Mouse (Mus musculus): ENCODE results near the gene Metap2.

DNA sequence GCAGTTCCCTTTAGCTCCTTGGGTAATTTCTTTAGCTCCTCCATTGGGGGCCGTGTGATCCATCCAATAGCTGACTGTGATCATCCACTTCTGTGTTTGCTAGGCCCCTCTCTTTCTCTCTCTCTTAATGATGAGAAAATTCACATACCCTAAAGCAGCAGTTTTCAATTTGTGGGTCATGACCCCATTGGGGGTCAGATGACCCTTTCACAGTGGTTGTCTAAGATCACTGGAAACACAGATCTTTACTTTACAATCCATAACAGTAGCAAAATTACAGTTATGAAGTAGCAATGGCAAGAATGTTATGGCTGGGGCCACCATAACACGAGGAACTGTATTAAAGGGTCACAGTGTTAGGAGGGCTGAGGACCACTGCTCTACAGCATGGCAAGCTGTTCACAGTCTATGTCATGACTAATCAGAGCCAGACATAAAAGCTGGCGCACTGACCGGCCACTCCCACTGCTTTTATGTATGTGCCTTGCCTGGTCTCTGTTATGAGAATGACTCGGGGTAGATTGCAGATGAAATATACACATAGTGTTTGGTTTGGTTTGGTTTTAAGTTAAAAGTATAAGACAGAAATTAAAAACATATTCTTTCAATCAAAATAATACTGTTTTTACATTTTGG lies 13.0 kb upstream of the Metap2 start:
- no peak for TF ChIP-seq POLR2A (IDR thresholded peaks at IDR 0.05; ENCODE audit: insufficient read depth, low read depth, low read length)
- TF ChIP-seq CTCF (IDR thresholded peaks at IDR 0.05), result no peak
- no peak for TF ChIP-seq EP300 (IDR thresholded peaks at IDR 0.05; ENCODE audit: insufficient read depth, low read depth, low read length)

All from heart, adult 2 months (tissue).